Mouse (Mus musculus): ENCODE measurements around the gene Cdc7.
"Not testable (repeated sequence)": the region's sequence is repeated elsewhere in the genome, so short reads cannot be mapped to it uniquely, and the experiment has no call there.

The Cdc7 gene

DNA sequence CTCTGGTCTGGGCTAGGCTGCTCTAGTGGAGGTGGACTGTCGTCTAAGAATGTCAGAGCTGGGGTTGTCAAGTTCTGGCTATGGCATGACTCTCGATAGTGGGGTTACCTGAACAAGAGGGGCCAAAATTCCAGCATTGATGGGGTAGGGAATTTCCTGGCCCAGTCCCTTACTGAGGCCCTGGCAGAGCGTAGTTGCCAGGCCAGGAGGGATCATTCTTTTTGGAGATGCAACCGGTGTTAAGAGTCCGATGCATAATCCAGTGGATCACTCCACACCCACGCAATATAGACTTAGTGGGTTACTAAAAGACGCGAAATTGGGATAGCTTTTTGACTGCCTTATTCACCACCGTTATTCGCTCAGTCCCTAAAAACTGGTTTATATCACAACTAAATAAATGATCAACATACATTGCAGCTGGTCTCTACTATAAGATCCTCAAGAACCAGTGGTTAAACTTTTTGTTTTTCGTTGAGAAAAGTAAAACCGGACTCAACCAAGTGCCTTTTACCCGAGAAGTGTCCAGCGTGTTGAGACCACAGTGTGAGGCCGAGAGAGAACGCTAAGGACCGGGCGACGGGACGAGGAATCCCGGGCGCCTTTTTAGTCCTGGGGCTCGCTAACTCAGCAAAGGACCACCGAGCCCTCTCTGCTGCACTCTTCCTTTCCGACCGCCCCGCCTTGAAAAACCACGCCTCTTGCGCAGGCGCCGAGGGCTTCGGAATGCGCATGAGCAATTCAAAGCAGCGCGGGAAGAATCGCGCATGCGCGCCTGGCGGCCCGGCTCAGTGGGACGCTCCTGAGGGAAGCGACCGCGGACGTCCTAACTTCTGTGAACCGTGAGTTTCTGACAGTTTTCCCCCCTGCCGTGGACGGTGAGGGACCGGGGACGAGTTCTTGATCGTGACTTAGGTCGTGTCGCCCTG lies at the start of gene Cdc7:
Cdc7 (plus strand) TSS at position 739 of the 929 bp plus-strand sequence.
- peak; percentile 88 to 94 for DNase-seq (ENCODE audit: low spot score in 2 of 2)

DNA sequence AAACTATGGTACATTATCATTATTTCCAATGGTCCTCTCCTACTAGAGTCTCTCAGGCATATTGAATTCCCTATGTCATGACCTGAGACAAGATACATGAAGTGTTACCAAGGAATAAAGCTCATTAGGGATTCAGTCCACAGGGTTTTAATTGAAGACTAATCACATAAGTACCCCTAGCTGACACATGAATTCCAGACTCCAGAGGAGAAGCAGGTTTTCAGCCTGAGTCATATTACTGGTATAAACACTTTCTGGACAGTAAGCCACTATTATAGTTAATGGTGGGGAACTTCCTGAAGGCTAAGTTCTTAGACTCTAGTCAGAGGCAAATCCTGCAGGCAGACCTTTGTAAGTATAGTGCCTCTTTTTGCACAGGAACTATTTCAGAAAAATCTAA lies 44.8 kb upstream of the Cdc7 start:
- no peak for DNase-seq (ENCODE audit: low spot score in 2 of 2)

DNA sequence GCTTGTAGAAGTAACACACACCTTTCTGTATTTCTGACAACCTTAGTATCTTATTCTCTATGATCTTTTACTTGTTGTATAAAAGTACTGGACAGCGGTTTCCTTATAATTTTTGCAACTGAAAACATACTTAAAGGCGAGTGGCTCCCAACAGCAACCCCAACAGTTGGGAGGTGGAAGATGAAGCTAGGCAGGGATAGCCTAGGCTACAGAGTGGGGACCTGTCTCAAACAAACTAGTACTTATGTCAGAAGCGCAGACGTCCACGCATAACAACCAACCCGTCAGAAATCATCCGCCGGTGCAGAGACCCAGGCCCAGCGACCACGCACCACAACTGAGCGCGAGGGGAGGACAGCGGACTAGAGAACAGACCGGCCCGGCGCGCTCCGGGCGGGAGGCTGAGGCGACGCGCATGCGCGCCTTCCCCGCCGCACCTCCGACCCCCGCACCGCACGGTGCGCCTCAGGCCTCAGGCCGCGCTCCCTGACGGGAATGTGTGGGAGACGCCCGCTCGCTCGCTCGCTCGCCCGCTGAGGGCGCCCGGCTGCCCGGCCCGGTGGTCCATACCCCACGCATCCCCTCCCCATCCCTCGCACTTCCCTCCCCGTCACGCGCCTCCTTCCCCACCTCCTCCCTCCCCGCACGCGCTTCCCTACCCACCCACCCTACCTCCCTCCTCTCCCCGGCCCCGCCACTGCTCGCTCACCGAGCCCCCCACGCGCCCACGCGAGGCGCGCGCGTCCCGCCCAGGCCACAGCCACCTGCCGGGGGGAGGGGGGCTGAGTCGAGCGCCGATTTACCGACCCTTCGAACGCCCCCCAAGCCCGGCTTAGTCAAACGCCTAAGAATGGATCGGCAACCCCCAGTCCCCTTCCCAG lies 38.4 kb upstream of the Cdc7 start, which contains the start of gene Hfm1:
Hfm1 (minus strand) TSS at position 834 of the 881 bp plus-strand sequence.
- DNase-seq (ENCODE audit: low spot score in 2 of 2) = peak; percentile 47 to 68

DNA sequence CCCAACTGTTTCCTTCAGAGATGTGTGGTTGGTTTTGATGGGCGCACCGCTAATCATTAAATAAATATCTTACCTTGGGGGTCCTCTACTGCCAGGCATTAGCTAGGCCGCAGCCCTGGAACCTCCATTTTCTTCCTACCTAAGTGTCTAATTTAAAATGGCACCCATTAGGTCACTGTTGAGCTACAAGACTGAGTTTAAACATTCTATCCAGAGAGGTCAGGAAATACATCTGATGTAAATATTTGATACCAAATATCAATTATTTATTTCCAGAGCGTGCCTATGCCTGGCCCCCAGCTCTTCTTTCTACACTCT lies 37.8 kb upstream of the Cdc7 start:
- DNase-seq (ENCODE audit: low spot score in 2 of 2) = no peak

DNA sequence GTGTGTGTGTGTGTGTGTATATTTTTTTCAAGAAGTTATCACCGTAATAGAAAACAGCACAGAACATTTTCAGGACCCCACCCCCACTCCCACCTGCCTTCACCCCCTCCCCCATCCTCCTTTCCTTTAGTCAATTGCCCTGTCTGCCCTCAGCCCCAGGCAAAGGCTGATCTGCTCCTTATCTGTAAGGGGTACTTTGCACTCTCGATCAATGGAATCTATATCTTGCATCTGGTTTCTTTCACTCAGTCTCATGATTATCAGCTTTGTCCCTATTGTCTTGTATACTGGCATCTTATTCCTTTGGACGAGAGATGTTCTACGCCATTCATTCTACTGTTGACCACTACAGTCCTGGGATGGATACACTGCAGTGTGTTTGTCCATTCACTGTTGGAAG lies 36.1 kb upstream of the Cdc7 start:
- no peak for DNase-seq (ENCODE audit: low spot score in 2 of 2)

DNA sequence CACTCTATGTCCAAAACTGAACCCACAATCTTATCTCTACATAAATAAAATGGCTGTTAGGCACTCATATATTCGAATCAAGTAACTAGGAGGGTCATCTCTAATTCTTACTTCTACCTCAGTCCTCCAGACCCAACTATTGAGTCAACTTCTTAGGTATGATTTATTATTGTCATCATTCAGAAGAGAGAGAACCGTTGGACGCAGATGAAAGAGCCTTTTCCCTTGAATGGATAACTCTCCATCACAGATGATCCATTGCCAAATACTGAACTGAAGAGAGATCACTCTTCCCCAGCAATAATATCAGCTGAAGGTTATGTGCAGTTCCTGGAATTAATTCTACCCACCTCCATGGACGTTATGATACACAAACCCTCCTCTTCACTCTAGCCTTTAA lies 17.8 kb upstream of the Cdc7 start:
- DNase-seq (ENCODE audit: low spot score in 2 of 2) = no peak

DNA sequence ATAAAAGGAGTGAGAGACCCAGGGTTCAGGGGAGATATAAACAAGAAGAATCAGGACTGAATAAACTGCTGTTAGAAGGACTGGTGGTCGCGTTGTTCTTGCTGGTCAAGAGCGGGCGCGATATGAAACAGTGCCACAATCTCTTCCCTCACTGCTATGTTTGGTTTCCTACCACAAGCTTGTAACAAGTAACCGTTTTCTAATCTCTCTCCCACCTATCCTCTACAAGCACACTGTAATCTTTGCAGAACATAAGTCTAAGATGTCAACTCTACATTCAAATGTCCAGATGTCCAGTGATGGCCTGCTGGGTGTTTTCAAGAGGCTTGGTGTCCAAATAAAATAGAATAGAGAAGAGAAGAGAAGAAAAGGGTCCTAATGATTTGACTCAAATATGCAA lies 15.4 kb upstream of the Cdc7 start:
- no peak for DNase-seq (ENCODE audit: low spot score in 2 of 2)

DNA sequence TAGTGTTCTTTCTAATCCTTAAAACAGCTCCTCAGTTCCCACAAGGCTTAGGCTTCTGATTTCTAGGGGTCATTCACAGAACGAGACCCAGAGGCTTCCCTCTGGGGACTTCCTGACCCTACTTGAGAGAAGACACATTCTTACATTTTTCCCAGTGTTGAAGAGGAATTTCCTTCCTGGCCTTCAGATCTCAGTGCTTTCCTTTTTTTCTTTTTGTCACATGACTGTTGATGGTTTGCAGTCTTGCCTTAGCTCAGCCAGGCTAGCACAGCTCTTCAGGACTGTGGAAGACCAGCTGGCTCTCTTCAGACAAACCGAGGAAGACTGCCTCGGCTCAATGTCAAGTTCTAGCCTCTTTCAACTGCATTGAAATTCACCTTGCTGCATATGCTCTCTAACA lies 7.7 kb upstream of the Cdc7 start:
- DNase-seq (ENCODE audit: low spot score in 2 of 2) = no peak

DNA sequence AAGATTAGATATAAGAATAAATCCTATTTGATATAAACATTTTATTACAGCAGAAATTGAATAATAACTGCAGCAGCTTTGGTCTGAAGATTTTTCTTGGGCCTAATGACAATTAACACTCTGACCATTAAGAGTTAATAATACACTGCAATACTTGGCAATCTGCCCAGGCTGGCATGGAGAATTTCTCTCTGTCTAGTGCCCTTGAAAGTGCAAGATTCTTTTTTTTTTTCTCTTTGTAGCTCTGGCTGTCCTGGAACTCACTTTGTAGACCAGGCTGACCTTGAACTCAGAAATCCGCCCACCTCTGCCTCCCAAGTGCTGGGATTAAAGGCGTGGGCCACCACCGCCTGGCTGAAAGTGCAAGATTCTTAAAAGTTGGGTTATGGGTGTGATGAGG lies 5.1 kb upstream of the Cdc7 start:
- peak in 1 of 2 experiments; percentile 49 for DNase-seq (ENCODE audit: low spot score in 2 of 2)

DNA sequence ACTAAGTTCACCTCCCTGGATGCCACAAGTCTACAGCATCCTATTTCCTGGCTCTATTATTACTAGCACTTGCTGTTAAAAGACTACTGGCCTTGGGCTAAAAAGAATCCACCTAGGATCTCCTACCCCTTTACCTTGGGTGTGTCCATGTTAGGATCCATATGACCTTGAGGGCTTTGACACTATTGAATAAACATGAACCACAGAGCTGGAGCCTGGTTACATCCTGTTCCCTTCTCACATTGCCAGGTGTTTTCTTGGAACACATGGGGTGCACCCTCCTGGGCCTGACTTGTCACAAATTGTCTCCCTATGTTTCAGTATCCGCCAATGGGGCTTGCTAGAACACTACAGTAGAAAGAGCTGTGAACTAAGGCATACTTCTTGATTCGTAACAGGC lies 3.7 kb upstream of the Cdc7 start:
- no peak for DNase-seq (ENCODE audit: low spot score in 2 of 2)

DNA sequence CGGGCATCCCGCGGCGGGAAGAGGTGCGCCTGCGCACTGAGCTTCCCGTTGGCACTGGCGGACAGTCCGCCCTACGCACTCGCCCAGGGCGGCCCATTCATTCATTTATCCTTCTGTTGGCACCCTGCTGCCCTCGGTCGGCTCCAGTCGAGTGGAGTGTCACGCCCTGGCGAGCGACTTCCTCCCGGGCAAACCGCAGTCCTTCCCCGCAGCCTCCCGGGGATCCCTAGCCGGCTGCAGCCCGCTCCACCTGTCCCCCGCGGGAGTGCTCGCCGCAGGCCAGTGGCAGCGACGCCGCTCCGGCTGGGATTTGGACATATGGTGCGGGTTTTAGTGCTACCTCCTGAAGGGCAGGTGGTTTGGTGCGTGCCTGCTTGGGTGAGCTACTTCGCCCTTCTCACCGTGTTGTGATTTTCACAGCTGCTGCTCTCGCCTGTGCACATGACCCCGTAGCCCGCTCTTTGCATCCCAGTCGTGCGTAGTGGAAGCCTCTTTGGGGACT lies 442 bp downstream of the Cdc7 start:
- DNase-seq (ENCODE audit: low spot score in 2 of 2) = no peak

DNA sequence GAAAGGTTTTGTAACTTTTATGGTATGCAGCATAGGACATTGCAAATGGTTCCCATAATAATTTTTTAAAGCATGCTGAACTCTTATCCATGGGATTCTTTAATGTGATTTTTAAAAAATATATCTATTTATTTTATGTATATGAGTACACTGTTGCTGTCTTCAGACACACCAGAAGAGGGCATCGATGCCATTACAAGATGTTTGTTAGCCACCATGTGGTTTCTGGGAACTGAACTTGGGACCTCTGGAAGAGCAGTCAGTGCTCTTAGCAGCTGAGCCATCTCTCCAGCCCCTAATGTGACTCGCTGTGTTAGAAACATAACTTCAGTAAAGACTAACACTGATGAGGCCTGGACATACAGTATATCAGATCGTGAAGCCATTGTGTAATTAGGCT lies 2.3 kb downstream of the Cdc7 start:
- no peak for DNase-seq (ENCODE audit: low spot score in 2 of 2)

DNA sequence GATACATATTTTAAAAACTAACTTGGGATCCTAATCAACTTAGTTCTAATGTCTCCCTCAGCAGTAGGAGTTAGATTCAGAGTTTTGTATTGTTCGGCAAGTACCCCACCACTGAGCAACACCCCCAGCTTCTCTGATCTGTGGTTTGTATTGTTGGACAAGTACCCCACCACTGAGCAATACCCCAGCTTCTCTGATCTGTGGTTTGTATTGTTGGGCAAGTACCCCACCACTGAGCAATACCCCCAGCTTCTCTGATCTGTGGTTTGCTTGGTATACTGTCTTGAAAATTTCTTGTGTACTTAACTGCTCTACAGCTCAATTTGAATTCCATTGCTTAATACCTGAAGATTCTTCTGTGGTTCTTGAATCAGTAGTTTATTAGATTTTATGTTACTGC lies 3.5 kb downstream of the Cdc7 start:
- no peak for DNase-seq (ENCODE audit: low spot score in 2 of 2)

DNA sequence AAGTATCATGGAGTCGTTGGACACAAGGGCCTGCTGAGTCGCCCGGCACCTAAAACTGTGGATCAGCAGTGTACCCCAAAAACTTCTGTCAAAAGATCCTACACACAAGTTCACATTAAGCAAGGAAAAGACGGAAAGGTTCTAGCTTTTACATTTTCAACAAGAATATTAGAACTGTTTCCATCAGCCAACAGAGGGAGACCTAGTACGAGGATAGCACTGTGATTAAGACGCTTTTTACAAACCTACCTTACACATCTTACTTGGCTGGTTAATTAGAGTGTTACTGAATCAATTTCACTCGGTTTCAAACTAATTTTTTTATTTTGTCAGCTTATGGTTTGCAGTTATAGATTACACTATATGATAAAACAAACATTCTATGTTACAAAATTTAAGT lies 9.8 kb downstream of the Cdc7 start:
- DNase-seq (ENCODE audit: low spot score in 2 of 2) = no peak

DNA sequence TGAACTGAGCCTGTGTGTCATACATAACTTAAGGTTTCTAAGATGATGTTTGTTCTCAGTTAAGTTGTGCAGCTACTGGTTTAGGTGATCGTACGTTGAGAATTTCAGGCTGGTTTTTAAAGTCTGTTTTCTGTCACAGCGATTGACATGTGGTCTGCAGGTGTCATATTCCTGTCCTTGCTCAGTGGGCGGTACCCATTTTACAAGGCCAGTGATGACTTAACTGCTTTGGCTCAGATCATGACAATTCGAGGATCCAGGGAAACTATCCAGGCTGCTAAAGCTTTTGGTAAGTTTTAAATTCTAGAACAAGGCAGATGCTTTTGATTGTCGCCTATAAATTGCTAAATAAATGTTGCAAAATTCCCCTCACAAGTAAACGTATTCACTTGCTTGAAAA lies 15.0 kb downstream of the Cdc7 start:
- no peak for DNase-seq (ENCODE audit: low spot score in 2 of 2)

DNA sequence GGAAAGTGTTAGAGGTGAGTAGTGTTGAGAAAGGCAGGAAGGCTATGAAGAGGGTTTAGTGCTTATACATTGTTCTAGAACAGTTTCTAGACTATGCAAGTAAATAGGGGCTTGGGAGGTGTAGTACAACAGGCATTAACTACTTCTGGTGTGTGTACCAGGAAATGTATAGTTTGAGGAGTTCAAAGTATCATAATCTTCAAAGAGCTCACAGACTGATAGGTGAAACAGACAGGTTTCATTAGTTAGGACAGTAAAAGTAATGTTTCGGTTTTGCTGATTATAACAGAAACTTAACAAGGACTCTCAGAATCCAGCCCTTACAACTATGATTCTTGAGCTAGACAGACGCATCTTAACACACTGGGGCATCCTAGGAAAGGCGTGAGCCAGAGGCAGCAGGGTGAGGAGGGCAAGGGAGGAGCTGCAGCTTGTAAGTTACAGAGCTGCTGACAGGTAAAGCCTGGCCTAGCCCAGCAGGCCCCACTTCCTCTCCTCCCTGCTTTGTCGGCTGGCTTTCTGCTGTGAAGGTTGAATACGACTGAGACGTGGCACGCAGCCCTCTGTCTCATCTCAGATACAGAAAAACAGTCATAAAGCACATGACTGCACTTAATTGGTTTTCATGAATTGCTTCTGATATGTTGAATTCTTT lies 18.3 kb downstream of the Cdc7 start:
- DNase-seq (ENCODE audit: low spot score in 2 of 2) = no peak

DNA sequence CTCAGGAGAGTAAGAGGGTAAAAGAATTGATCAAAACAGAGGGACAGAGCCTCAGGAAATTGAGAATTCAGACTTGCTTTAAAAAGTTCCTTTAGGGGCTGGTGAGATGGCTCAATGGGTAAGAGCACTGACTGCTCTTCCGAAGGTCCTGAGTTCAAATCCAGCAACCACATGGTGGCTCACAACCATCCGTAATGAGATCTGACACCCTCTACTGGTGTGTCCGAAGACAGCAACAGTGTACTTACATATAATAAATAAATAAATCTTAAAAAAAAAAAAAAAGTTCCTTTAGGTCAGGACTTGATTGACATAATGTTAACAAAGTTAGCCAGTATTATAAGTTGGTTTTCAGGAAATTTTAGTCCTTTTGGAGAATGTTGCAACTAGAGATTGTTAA lies 20.8 kb downstream of the Cdc7 start:
- DNase-seq (ENCODE audit: low spot score in 2 of 2) = not testable (repeated sequence)

DNA sequence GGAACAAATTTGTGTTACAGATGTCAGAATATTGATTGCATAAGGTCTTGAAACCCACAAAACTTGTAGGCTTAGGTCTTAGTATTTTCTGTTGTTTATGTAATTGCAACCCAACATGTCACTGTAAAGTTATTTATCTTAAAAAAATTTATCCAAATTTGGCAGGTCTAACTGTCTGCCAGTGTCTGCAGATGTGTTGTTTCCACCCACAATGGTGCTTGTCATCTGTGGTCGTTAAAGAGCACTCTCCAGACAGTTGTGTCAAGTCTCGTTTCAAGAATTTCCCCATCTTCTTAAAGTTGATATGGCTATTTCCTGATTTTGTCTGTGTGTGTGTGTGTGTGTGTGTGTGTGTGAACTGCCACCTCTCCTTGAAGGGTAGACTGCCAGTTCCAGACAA lies 21.5 kb downstream of the Cdc7 start:
- DNase-seq (ENCODE audit: low spot score in 2 of 2) = no peak

DNA sequence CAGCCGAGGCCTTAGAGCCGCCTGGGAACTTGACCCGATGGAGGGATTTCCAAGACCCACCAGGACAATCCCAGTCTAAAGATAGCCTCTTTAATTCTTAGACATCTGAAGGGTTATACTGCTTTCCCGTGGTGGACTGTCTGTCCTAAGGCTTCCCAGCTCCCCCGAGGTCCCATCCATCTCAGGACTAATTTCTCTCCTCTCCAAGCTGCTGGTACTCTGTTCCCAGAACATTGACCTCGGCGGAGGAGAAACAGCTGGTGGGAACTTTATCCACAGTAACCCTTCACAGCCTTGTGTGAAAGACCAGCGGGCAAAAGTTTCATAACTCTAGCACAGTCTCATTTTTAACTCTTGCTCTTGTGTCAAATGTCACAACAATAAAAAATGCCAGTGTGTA lies 25.1 kb downstream of the Cdc7 start:
- DNase-seq (ENCODE audit: low spot score in 2 of 2) = no peak

DNA sequence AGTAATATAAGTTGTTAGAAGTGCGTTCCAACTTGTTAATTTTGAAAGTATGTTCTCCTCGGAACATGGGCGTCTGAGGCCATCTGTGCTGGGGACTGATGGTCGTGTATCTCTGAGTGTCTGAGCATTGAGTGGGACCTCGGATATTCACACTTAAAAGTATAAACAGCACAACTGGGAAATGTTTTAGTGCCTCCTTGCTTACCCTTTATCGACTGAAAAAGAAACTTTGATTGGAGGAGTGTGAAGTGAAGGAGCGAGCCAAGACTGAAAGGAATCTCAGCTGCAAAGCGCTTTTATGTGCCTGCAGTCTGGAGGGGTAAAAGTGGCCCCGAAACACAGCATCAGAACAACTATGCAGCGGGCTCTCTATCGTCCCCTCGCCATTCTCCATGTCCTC lies 25.7 kb downstream of the Cdc7 start:
- DNase-seq (ENCODE audit: low spot score in 2 of 2) = no peak

DNA sequence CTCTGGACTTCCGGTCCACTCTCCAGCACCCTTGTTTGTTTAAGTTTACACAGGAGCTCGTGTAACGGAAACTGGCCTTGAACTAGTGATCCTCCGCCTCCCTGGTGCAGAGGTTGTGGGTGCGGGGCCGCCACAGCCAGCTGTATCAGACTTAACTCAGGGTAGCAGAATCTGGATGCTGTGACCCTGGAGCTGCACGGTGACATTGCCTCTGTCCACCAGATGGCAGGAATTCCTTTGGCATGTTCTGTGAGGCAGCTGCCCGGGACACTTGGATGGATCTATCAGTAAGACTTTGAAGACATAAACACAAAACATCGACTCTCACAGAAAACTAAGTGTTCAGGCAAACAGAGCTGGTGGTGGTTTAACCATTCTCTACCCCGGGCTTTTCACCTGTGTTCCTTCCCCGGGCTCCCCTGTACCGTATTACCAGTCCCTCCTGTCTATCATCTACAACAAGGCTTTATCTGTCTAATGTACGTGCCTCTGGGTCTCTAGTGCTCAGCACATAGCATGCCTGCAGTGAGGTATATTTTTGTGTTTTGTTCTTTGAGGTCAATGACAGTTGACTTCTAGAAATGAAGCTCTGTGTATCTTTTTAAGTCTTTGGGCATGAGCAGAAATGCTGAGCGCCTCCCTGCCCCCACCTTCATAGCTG lies 26.6 kb downstream of the Cdc7 start:
- DNase-seq (ENCODE audit: low spot score in 2 of 2) = peak in 1 of 2 experiments; percentile 51

Measured in cerebellum, postnatal 4 days (tissue).